Mouse (Mus musculus): ENCODE measurements around the gene Pde6h. TPM values are rescaled to one million over a fixed set of nuclear protein-coding genes. Genes with fewer than 3 reads are reported as not detected.
"Not testable (repeated sequence)": the region's sequence is repeated elsewhere in the genome, so short reads cannot be mapped to it uniquely, and the experiment has no call there.

Gene Pde6h
- 0.03 TPM in 1 of 2 replicates, not detected in the other for polyA plus RNA-seq (2015; fragmentation: Nextera tagmentation; extraction: Ambion mirVana)

GRCm38 (mm10) chr6:136923532-136923931 is at the start of gene Pde6h:
TSS of gene Pde6h (plus strand) at chr6:136923832.
- Histone ChIP-seq H3K36me3 (ENCODE audit: poor library complexity, severe bottlenecking) (no peaks in the 10 kb centered on the region), H3K4me3 (no peak within 1 kb of the TSS), H3K9me3 (replicated peaks) (no peaks in the 10 kb centered on the region), H3K27ac (no peak within 1 kb of the TSS), H3K27me3 (no peaks in the 10 kb centered on the region), H3K9ac (no peak within 1 kb of the TSS), H3K4me1 (no peaks in the 10 kb centered on the region), H3K4me2 (no peak within 1 kb of the TSS)
- WGBS: 90% methylated on average over 8 of the region's 8 CpGs
- no peak for ATAC-seq

DNA sequence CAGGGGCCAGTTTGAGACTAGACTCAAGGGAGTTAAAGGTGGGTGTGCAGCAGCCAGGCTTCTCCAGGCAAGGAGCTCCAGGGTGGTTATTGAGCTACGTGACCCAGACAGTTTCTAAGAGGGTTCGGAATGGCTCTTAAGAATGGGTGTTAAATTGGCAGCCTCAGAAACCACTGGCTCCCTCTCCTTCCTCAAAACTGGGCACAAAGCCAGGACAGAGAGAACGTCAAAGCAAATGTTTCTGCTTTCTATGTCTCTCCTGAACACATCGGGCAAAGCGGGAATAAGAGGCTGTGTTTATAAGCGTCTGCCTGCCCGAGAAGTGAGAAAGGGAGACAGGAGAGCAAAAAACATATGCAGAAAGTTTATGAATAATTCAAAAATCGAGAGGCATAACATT is 49.0 kb upstream of the Pde6h start:
- 29% methylated on average over 8 of the region's 8 CpGs for WGBS
- no peaks in the 10 kb centered on the region for H3K9me3 ChIP-seq (replicated peaks)
- no peak overlapping the region for H3K27ac ChIP-seq
- ATAC-seq: no peak
- peaks cover 6% of the 10 kb centered on the region; the same call in 1 of the 2 replicates for H3K4me1 ChIP-seq
- no peak overlapping the region for H3K4me3 ChIP-seq
- no peak overlapping the region for H3K4me2 ChIP-seq
- no peak overlapping the region for H3K9ac ChIP-seq
- no peaks in the 10 kb centered on the region for H3K27me3 ChIP-seq
- no peaks in the 10 kb centered on the region for H3K36me3 ChIP-seq (ENCODE audit: poor library complexity, severe bottlenecking)

DNA sequence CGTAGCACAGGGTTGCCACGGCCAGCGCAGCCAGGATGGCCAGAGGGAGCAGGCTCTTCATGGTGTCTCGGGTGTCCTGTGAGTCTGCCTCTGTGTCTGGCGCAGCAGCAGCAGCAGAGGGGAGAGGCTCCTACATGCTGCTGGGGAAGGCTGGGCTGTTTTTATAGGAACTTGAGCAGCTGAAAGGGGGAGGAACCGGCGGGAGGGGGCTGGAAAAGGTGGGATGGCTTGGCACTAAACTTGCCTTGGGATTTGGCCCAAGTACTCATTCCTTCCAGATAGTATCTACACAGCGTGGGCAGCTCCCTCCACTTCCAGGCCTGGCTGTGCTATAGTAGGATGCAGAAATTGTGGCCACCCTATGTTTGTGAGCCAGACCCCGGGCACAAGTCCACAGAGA is 48.0 kb upstream of the Pde6h start, which contains the start of gene Mgp:
Mgp (minus strand) TSS at position 154 of the 400 bp plus-strand sequence.
- 62% methylated on average over 9 of the region's 9 CpGs for WGBS
- Histone ChIP-seq H3K9ac (no peak within 1 kb of the TSS), H3K9me3 (replicated peaks) (no peaks in the 10 kb centered on the region), H3K4me1 (peaks cover 6% of the 10 kb centered on the region; the same call in 1 of the 2 replicates), H3K27ac (no peak within 1 kb of the TSS), H3K4me3 (no peak within 1 kb of the TSS), H3K27me3 (no peaks in the 10 kb centered on the region), H3K36me3 (ENCODE audit: poor library complexity, severe bottlenecking) (no peaks in the 10 kb centered on the region), H3K4me2 (no peak within 1 kb of the TSS)
- ATAC-seq: no peak

DNA sequence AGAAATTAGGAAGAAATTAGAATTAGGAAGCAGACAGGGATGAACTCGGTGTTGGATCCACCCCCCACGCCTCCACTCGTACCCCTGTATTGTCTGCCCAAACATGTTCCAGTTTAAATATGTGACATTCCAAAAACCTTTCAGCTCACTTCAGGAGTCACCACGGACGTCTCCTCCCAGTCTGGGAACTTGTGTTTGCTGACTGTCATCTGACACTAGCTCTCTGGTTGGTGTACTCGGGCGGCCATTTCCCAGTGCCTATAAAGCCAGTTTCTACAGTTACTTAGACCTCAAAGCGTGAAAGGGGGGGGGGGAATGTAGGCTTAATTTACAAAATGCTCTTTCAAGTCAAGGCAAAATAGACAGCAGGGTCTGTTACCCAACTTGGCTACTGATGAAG is 42.0 kb upstream of the Pde6h start:
- WGBS: 83% methylated on average over 8 of the region's 8 CpGs
- Histone ChIP-seq H3K9ac (no peak overlapping the region), H3K4me3 (no peak overlapping the region), H3K27me3 (no peaks in the 10 kb centered on the region), H3K27ac (no peak overlapping the region), H3K4me2 (no peak overlapping the region), H3K36me3 (ENCODE audit: poor library complexity, severe bottlenecking) (no peaks in the 10 kb centered on the region), H3K9me3 (replicated peaks) (no peaks in the 10 kb centered on the region), H3K4me1 (no peaks in the 10 kb centered on the region)
- no peak for ATAC-seq

DNA sequence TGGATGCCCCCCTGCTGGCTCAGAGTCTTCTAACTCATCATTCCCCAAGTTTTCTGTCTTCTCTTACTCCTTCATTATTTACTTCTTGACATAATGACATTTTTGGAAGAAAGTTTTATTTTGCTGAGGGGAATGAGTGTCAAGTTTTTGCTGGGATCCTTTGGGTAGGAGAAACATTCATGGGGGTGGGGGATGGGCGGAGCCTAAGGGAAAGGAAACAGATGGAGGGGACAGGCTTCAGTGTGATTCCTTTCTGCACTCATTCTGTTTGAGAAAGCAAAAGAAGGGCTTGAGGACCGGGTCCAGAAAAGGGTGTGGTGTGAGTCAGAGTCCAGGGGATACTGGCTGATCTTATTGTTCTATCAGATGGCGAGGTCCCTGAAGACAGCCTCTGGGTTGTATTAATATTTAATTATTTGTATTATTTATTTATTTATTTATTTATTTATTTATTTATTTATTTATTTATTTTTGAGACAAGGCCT is 40.2 kb upstream of the Pde6h start:
- H3K27ac ChIP-seq: no peak overlapping the region
- H3K9ac ChIP-seq: no peak overlapping the region
- H3K4me1 ChIP-seq: no peaks in the 10 kb centered on the region
- no peak overlapping the region for H3K4me2 ChIP-seq
- no peak for ATAC-seq
- H3K4me3 ChIP-seq: no peak overlapping the region
- H3K36me3 ChIP-seq (ENCODE audit: poor library complexity, severe bottlenecking): no peaks in the 10 kb centered on the region
- no peaks in the 10 kb centered on the region for H3K9me3 ChIP-seq (replicated peaks)
- no peaks in the 10 kb centered on the region for H3K27me3 ChIP-seq
- WGBS: 88% methylated on average over 3 of the region's 3 CpGs

- no peaks in the 10 kb centered on the region for H3K9me3 ChIP-seq (replicated peaks)
- no peak for ATAC-seq
- H3K4me3 ChIP-seq: no peak overlapping the region
- no peaks in the 10 kb centered on the region for H3K36me3 ChIP-seq (ENCODE audit: poor library complexity, severe bottlenecking)
- H3K4me1 ChIP-seq: no peaks in the 10 kb centered on the region
- H3K27ac ChIP-seq: no peak overlapping the region
- no peak overlapping the region for H3K9ac ChIP-seq
- no peak overlapping the region for H3K4me2 ChIP-seq
- 91% methylated on average over 6 of the region's 6 CpGs for WGBS
- no peaks in the 10 kb centered on the region for H3K27me3 ChIP-seq
Observed at GRCm38 (mm10) chr6:136883961-136884360, 39.7 kb upstream of the Pde6h start.

DNA sequence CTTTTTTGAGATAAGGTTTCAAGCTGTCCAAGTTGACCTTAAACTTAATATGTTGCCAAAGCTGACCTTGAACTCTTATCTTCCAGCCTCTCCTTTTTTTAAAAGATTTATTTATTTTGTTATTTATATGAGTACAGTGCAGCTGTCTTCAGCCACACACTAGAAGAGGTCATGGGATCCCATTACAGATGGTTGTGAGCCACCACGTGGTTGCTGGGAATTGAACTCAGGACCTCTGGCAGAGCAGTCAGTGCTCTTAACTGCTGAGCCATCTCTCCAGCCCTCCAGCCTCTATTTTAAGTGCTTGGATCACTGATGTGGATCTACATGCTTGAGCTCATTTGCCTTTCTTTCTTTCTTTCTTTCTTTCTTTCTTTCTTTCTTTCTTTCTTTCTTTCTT is 38.9 kb upstream of the Pde6h start:
- ATAC-seq; H3K9me3 ChIP-seq (replicated peaks); H3K36me3 ChIP-seq (ENCODE audit: poor library complexity, severe bottlenecking); H3K27me3 ChIP-seq; H3K9ac ChIP-seq; H3K4me3 ChIP-seq; H3K4me2 ChIP-seq; H3K4me1 ChIP-seq; H3K27ac ChIP-seq: not testable (repeated sequence)
- 54% methylated on average over 1 of the region's 1 CpGs for WGBS

GRCm38 (mm10) chr6:136887854-136888253 is 35.8 kb upstream of the Pde6h start:
- 84% methylated on average over 9 of the region's 9 CpGs for WGBS
- H3K36me3 ChIP-seq (ENCODE audit: poor library complexity, severe bottlenecking): no peaks in the 10 kb centered on the region
- no peak overlapping the region for H3K27ac ChIP-seq
- H3K9ac ChIP-seq: no peak overlapping the region
- no peak overlapping the region for H3K4me3 ChIP-seq
- no peak for ATAC-seq
- no peaks in the 10 kb centered on the region for H3K27me3 ChIP-seq
- no peaks in the 10 kb centered on the region for H3K9me3 ChIP-seq (replicated peaks)
- H3K4me1 ChIP-seq: no peaks in the 10 kb centered on the region
- no peak overlapping the region for H3K4me2 ChIP-seq

GRCm38 (mm10) chr6:136889067-136889466 is 34.6 kb upstream of the Pde6h start:
- Histone ChIP-seq H3K27me3 (no peaks in the 10 kb centered on the region), H3K4me3 (no peak overlapping the region), H3K4me1 (no peaks in the 10 kb centered on the region), H3K9ac (no peak overlapping the region), H3K36me3 (ENCODE audit: poor library complexity, severe bottlenecking) (no peaks in the 10 kb centered on the region), H3K4me2 (no peak overlapping the region), H3K9me3 (replicated peaks) (no peaks in the 10 kb centered on the region), H3K27ac (no peak overlapping the region)
- no peak for ATAC-seq
- WGBS: 92% methylated on average over 6 of the region's 6 CpGs

GRCm38 (mm10) chr6:136889554-136889953 is 34.1 kb upstream of the Pde6h start:
- H3K4me1 ChIP-seq: no peaks in the 10 kb centered on the region
- no peak overlapping the region for H3K27ac ChIP-seq
- H3K4me3 ChIP-seq: no peak overlapping the region
- ATAC-seq: no peak
- WGBS: 96% methylated on average over 6 of the region's 6 CpGs
- no peaks in the 10 kb centered on the region for H3K9me3 ChIP-seq (replicated peaks)
- H3K4me2 ChIP-seq: no peak overlapping the region
- no peaks in the 10 kb centered on the region for H3K27me3 ChIP-seq
- no peaks in the 10 kb centered on the region for H3K36me3 ChIP-seq (ENCODE audit: poor library complexity, severe bottlenecking)
- H3K9ac ChIP-seq: no peak overlapping the region

DNA sequence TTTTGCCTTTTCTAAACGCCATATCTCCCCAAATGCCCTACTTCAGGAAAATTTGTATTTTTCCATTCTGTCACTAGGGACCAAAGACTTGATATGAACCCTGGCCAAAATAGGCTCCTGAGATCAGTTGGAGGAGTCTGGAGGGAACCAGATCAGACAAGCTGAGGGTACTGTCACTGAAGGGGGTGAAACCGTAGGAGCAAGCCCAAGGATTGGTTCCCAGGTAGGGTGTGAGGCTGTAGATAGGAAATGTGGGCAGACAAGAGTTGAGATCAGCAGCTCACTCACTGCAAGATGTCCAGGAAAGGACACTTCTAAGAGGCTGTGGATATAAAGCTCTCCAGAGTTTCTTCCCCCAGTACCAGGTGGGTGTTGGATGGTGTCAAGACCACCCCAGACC is 31.6 kb upstream of the Pde6h start:
- Histone ChIP-seq H3K4me1 (no peaks in the 10 kb centered on the region), H3K4me3 (no peak overlapping the region), H3K36me3 (ENCODE audit: poor library complexity, severe bottlenecking) (no peaks in the 10 kb centered on the region), H3K27me3 (no peaks in the 10 kb centered on the region), H3K4me2 (no peak overlapping the region), H3K9ac (no peak overlapping the region), H3K27ac (no peak overlapping the region), H3K9me3 (replicated peaks) (no peaks in the 10 kb centered on the region)
- WGBS: 84% methylated on average over 2 of the region's 2 CpGs
- no peak for ATAC-seq

GRCm38 (mm10) chr6:136894532-136895339 is 28.9 kb upstream of the Pde6h start:
- no peaks in the 10 kb centered on the region for H3K4me1 ChIP-seq
- H3K27ac ChIP-seq: no peak overlapping the region
- no peaks in the 10 kb centered on the region for H3K36me3 ChIP-seq (ENCODE audit: poor library complexity, severe bottlenecking)
- H3K4me3 ChIP-seq: no peak overlapping the region
- H3K27me3 ChIP-seq: no peaks in the 10 kb centered on the region
- H3K4me2 ChIP-seq: no peak overlapping the region
- ATAC-seq: no peak
- 67% methylated on average over 15 of the region's 15 CpGs for WGBS
- no peaks in the 10 kb centered on the region for H3K9me3 ChIP-seq (replicated peaks)
- H3K9ac ChIP-seq: no peak overlapping the region

- WGBS: 91% methylated on average over 4 of the region's 4 CpGs
Observed at GRCm38 (mm10) chr6:136897789-136898188, 25.8 kb upstream of the Pde6h start.

More at GRCm38 (mm10) chr6:136897789-136898188, 25.8 kb upstream of the Pde6h start:
- Histone ChIP-seq H3K36me3 (ENCODE audit: poor library complexity, severe bottlenecking) (no peaks in the 10 kb centered on the region), H3K9me3 (replicated peaks) (no peaks in the 10 kb centered on the region), H3K9ac (no peak overlapping the region), H3K4me2 (no peak overlapping the region), H3K4me3 (no peak overlapping the region), H3K27me3 (no peaks in the 10 kb centered on the region), H3K4me1 (no peaks in the 10 kb centered on the region), H3K27ac (no peak overlapping the region)
- ATAC-seq: no peak

Measured in forebrain, embryonic 13.5 days (tissue).